Mouse (Mus musculus) spleen, adult 2 months (tissue): ENCODE measurements around the gene Cacna2d2. TPM values are rescaled to one million over a fixed set of nuclear protein-coding genes. Genes with fewer than 3 reads are reported as not detected.
A peak's percentile ranks its signal among the peaks of the same experiment; 100 is the strongest.

Experiments used
- DNase-seq, 2 experiments: peaks; one replicate each; pipeline versions ENCODE4 v3.0.0 to v3.0.0-alpha.2; 2012 to 2021; ENCODE audit warnings: low spot score in 2 of 2, low read depth in 1 of 2
- H3K27ac ChIP-seq: fragments of 200-500 bp; 2 replicates; pipeline ENCODE4 v1.5.1; 2012; ENCODE audit warnings: low read length, inconsistent platforms; ENCODE audit not compliant: insufficient read depth
- H3K27me3 ChIP-seq: fragments of 200-500 bp; 2 replicates; pipeline ENCODE4 v1.6.1; 2012; ENCODE audit warnings: mild to moderate bottlenecking, moderate library complexity, low read length, inconsistent platforms; ENCODE audit not compliant: control insufficient read depth, insufficient read depth
- H3K36me3 ChIP-seq: fragments of 200-500 bp; 2 replicates; pipeline ENCODE4 v1.6.1; 2012; ENCODE audit warnings: mild to moderate bottlenecking, low read length, inconsistent platforms; ENCODE audit not compliant: control insufficient read depth, insufficient read depth
- H3K4me1 ChIP-seq: fragments of 200-500 bp; 2 replicates; pipeline ENCODE4 v1.6.1; 2011; ENCODE audit warnings: inconsistent platforms; ENCODE audit not compliant: control insufficient read depth, insufficient read depth, insufficient read length
- H3K4me3 ChIP-seq: fragments of 200-500 bp; 2 replicates; pipeline ENCODE4 v1.5.1; 2011; ENCODE audit warnings: mild to moderate bottlenecking, inconsistent platforms; ENCODE audit not compliant: insufficient read depth, insufficient read length; ENCODE audit errors: extremely low read depth
- CTCF ChIP-seq: fragments of 200-500 bp; IDR thresholded peaks from 2 replicates; pipeline ENCODE4 v1.5.1; 2011; ENCODE audit warnings: mild to moderate bottlenecking, inconsistent platforms; ENCODE audit not compliant: insufficient read depth, insufficient read length, insufficient replicate concordance; ENCODE audit errors: extremely low read depth
- POLR2A ChIP-seq: fragments of 200-500 bp; IDR thresholded peaks from 2 replicates; pipeline ENCODE4 v1.6.1; 2011; ENCODE audit warnings: low read depth, low read length, inconsistent platforms
- WGBS: fragments of 180-500 bp; shearing (Covaris S2); methylation state at CpG from one replicate; pipeline ENCODE4 v1.1.7; 2018; 5-methylcytosine and 5-hydroxymethylcytosine counted together
- polyA plus RNA-seq: library from polyadenylated mRNA; depleted of rRNA; stranded (reverse); fragments of >200 nt; gene quantifications from 2 replicates; pipeline ENCODE4 v1.2.3, GENCODE M21; 2012

Cacna2d2 gene
- polyA plus RNA-seq, 1 experiment = 1.6 TPM

- WGBS = 19% methylated on average over 25 of the region's 25 CpGs
Measured at GRCm38 (mm10) chr9:107521711-107522399, 122.4 kb downstream of the Cacna2d2 start.

GRCm38 (mm10) chr9:107522400-107522711 is 122.9 kb downstream of the Cacna2d2 start:
- no peak for DNase-seq
- H3K4me3 ChIP-seq = peak overlapping the region; percentile 44; the same call in 1 of the 2 replicates
- 36% methylated on average over 2 of the region's 2 CpGs for WGBS
- no peak overlapping the region for H3K27ac ChIP-seq
- H3K36me3 ChIP-seq = no peaks in the 10 kb centered on the region
- H3K4me1 ChIP-seq = peaks cover 8% of the 10 kb centered on the region
- no peak for TF ChIP-seq CTCF
- no peak for TF ChIP-seq POLR2A
- peaks cover 7% of the 10 kb centered on the region for H3K27me3 ChIP-seq

More at GRCm38 (mm10) chr9:107521711-107522399, 122.4 kb downstream of the Cacna2d2 start:
- Histone ChIP-seq H3K4me1 (peaks cover 8% of the 10 kb centered on the region), H3K27me3 (peaks cover 5% of the 10 kb centered on the region), H3K4me3 (peak overlapping the region; percentile 44; the same call in 1 of the 2 replicates), H3K36me3 (no peaks in the 10 kb centered on the region), H3K27ac (no peak overlapping the region)
- no peak for TF ChIP-seq CTCF
- no peak for TF ChIP-seq POLR2A
- no peak for DNase-seq

GRCm38 (mm10) chr9:107526198-107527026 is 127.0 kb downstream of the Cacna2d2 start:
- TF ChIP-seq CTCF = no peak
- TF ChIP-seq POLR2A = no peak
- Histone ChIP-seq H3K27me3 (peaks cover 7% of the 10 kb centered on the region), H3K27ac (no peak overlapping the region), H3K36me3 (no peaks in the 10 kb centered on the region), H3K4me3 (peak overlapping the region; percentile 25; the same call in 1 of the 2 replicates), H3K4me1 (peaks cover 8% of the 10 kb centered on the region)
- 11% methylated on average over 44 of the region's 44 CpGs for WGBS
- DNase-seq = peak; percentile 25 to 61

GRCm38 (mm10) chr9:107533791-107534407 is 134.5 kb downstream of the Cacna2d2 start, which contains the start of gene Tmem115:
TSS of gene Tmem115 (plus strand) at chr9:107533945.
- Histone ChIP-seq H3K27me3 (no peaks in the 10 kb centered on the region), H3K4me1 (peaks cover 11% of the 10 kb centered on the region; the same call in 1 of the 2 replicates), H3K4me3 (peak within 1 kb of the TSS; percentile 85), H3K36me3 (peaks cover 11% of the 10 kb centered on the region), H3K27ac (peak within 1 kb of the TSS; percentile 84)
- peak; percentile 84 to 88 for DNase-seq
- WGBS = under 1% methylated on average over 48 of the region's 48 CpGs
- TF ChIP-seq CTCF (no peak), POLR2A (peak; percentile 46)

- peaks cover 11% of the 10 kb centered on the region; the same call in 1 of the 2 replicates for H3K4me1 ChIP-seq
- under 1% methylated on average over 40 of the region's 40 CpGs for WGBS
- no peak for DNase-seq
- H3K36me3 ChIP-seq = peaks cover 15% of the 10 kb centered on the region
- TF ChIP-seq CTCF (no peak), POLR2A (no peak)
- H3K27me3 ChIP-seq = no peaks in the 10 kb centered on the region
- H3K27ac ChIP-seq = peak overlapping the region; percentile 84
- H3K4me3 ChIP-seq = peak overlapping the region; percentile 85
Measured at GRCm38 (mm10) chr9:107534408-107535202, 135.2 kb downstream of the Cacna2d2 start.

- no peak overlapping the region for H3K4me3 ChIP-seq
- TF ChIP-seq POLR2A (no peak), CTCF (no peak)
- peaks cover 17% of the 10 kb centered on the region for H3K36me3 ChIP-seq
- H3K4me1 ChIP-seq = peaks cover 20% of the 10 kb centered on the region; the same call in 1 of the 2 replicates
- 94% methylated on average over 7 of the region's 7 CpGs for WGBS
- no peak overlapping the region for H3K27ac ChIP-seq
- H3K27me3 ChIP-seq = no peaks in the 10 kb centered on the region
- no peak for DNase-seq
Measured at GRCm38 (mm10) chr9:107538231-107538630, 138.8 kb downstream of the Cacna2d2 start.
